Mouse (Mus musculus) lung, postnatal 10 days (tissue): ENCODE data around the gene Afmid.
"Not testable (repeated sequence)": the region's sequence is repeated elsewhere in the genome, so short reads cannot be mapped to it uniquely, and the experiment has no call there.

Source experiments
- DNase-seq: peaks from one replicate; pipeline ENCODE4 v3.0.0; 2021

Gene Afmid

GRCm38 (mm10) chr11:117796954-117797353 is 28.8 kb upstream of the Afmid start:
- DNase-seq: no peak

- no peak for DNase-seq
Measured at GRCm38 (mm10) chr11:117797511-117798159, 28.1 kb upstream of the Afmid start, which contains the start of gene 6030468B19Rik. Gene 6030468B19Rik (plus strand): TSS chr11:117797660.

- no peak for DNase-seq
Measured at GRCm38 (mm10) chr11:117798160-117798541, 27.6 kb upstream of the Afmid start.

GRCm38 (mm10) chr11:117799174-117799573 is 26.6 kb upstream of the Afmid start:
- no peak for DNase-seq

- DNase-seq: no peak
Measured at GRCm38 (mm10) chr11:117800038-117800437, 25.7 kb upstream of the Afmid start.

- no peak for DNase-seq
Measured at GRCm38 (mm10) chr11:117801650-117802049, 24.1 kb upstream of the Afmid start.

- no peak for DNase-seq
Measured at GRCm38 (mm10) chr11:117803166-117803688, 22.5 kb upstream of the Afmid start.

- no peak for DNase-seq
Measured at GRCm38 (mm10) chr11:117806781-117807180, 18.9 kb upstream of the Afmid start.

- DNase-seq: peak; percentile 84
Measured at GRCm38 (mm10) chr11:117809407-117810311, 16.1 kb upstream of the Afmid start, which contains the start of the genes Gm20708 and Syngr2. Gene Gm20708 (plus strand): TSS chr11:117809668. Gene Syngr2 (plus strand): TSS chr11:117809668.

GRCm38 (mm10) chr11:117810401-117811046 is 15.2 kb upstream of the Afmid start:
- peak; percentile 94 for DNase-seq

GRCm38 (mm10) chr11:117813867-117814266 is 11.9 kb upstream of the Afmid start:
- DNase-seq: no peak

GRCm38 (mm10) chr11:117814704-117815366 is 10.9 kb upstream of the Afmid start:
- DNase-seq: no peak

GRCm38 (mm10) chr11:117815850-117816249 is 9.9 kb upstream of the Afmid start:
- DNase-seq: not testable (repeated sequence)

GRCm38 (mm10) chr11:117816389-117816996 is 9.2 kb upstream of the Afmid start:
- DNase-seq: no peak

- no peak for DNase-seq
Measured at GRCm38 (mm10) chr11:117819095-117819494, 6.6 kb upstream of the Afmid start.

- DNase-seq: no peak
Measured at GRCm38 (mm10) chr11:117820173-117820572, 5.6 kb upstream of the Afmid start.

- DNase-seq: no peak
Measured at GRCm38 (mm10) chr11:117821868-117822267, 3.9 kb upstream of the Afmid start.

GRCm38 (mm10) chr11:117822728-117823241 is 2.9 kb upstream of the Afmid start:
- peak; percentile 72 for DNase-seq

GRCm38 (mm10) chr11:117823411-117823810 is 2.3 kb upstream of the Afmid start:
- no peak for DNase-seq

GRCm38 (mm10) chr11:117824060-117824969 is 1.4 kb upstream of the Afmid start:
- peak; percentile 88 for DNase-seq

- DNase-seq: no peak
Measured at GRCm38 (mm10) chr11:117826164-117826563, 440 bp downstream of the Afmid start.
